Mouse (Mus musculus) thymus, adult 2 months (tissue): Measurements from ENCODE around the gene Brip1. TPM values are rescaled to one million over a fixed set of nuclear protein-coding genes. Genes with fewer than 3 reads are reported as not detected.

Source experiments
- DNase-seq: peaks from one replicate; pipeline ENCODE4 v3.0.0; 2021
- H3K27ac ChIP-seq: fragments of 200-500 bp; 2 replicates; pipeline ENCODE4 v1.5.1; 2012; ENCODE audit warnings: low read length, control low read depth; ENCODE audit not compliant: control insufficient read depth, insufficient read depth
- H3K27me3 ChIP-seq: fragments of 200-500 bp; 2 replicates; pipeline ENCODE4 v1.6.1; 2012; ENCODE audit warnings: mild to moderate bottlenecking, low read length, moderate library complexity, mixed read lengths; ENCODE audit not compliant: control insufficient read depth, insufficient read depth
- H3K36me3 ChIP-seq: fragments of 200-500 bp; 2 replicates; pipeline ENCODE4 v1.6.1; 2012; ENCODE audit warnings: mild to moderate bottlenecking, low read length, moderate library complexity; ENCODE audit not compliant: control insufficient read depth, insufficient read depth
- H3K4me1 ChIP-seq: fragments of 200-500 bp; replicated peaks from 2 replicates; pipeline ENCODE4 v1.6.1; 2012; ENCODE audit warnings: low read length; ENCODE audit not compliant: control insufficient read depth, insufficient read depth
- H3K4me3 ChIP-seq: fragments of 200-500 bp; 2 replicates; pipeline ENCODE4 v1.5.1; 2012; ENCODE audit warnings: mild to moderate bottlenecking, low read length, control low read depth, moderate library complexity; ENCODE audit not compliant: control insufficient read depth, insufficient read depth
- CTCF ChIP-seq: fragments of 200-500 bp; IDR thresholded peaks from 2 replicates; pipeline ENCODE4 v1.5.1; 2012; ENCODE audit warnings: mild to moderate bottlenecking, control low read depth, low read length, moderate library complexity, borderline replicate concordance; ENCODE audit not compliant: control insufficient read depth, poor library complexity, insufficient read depth; ENCODE audit errors: extremely low read depth
- POLR2A ChIP-seq: fragments of 200-500 bp; IDR thresholded peaks from 2 replicates; pipeline ENCODE4 v1.6.1; 2012; ENCODE audit warnings: mild to moderate bottlenecking, low read length, control low read depth, moderate library complexity; ENCODE audit not compliant: control insufficient read depth, poor library complexity, insufficient read depth; ENCODE audit errors: extremely low read depth
- WGBS: fragments of 180-500 bp; shearing (Covaris S2); methylation state at CpG from one replicate; pipeline ENCODE4 v1.1.7; 2018; 5-methylcytosine and 5-hydroxymethylcytosine counted together
- polyA plus RNA-seq: library from polyadenylated mRNA; depleted of rRNA; stranded (reverse); fragments of >200 nt; gene quantifications from 2 replicates; pipeline ENCODE4 v1.2.3, GENCODE M21; 2012

The Brip1 gene
- polyA plus RNA-seq, 1 experiment = 1.9 TPM

- TF ChIP-seq CTCF (no peak), POLR2A (no peak)
- H3K4me1 ChIP-seq = no peaks in the 10 kb centered on the region
- peaks cover 7% of the 10 kb centered on the region; the same call in 1 of the 2 replicates for H3K36me3 ChIP-seq
- no peak overlapping the region for H3K4me3 ChIP-seq
- H3K27me3 ChIP-seq = no peaks in the 10 kb centered on the region
- no peak overlapping the region for H3K27ac ChIP-seq
- DNase-seq = peak; percentile 62
- 90% methylated on average over 2 of the region's 2 CpGs for WGBS
These were observed 26.8 kb downstream of the Brip1 start for GRCm38 (mm10) chr11:86174173-86174572.

- H3K36me3 ChIP-seq = peaks cover 7% of the 10 kb centered on the region; the same call in 1 of the 2 replicates
- DNase-seq = no peak
- 93% methylated on average over 2 of the region's 2 CpGs for WGBS
- no peak overlapping the region for H3K4me3 ChIP-seq
- no peaks in the 10 kb centered on the region for H3K27me3 ChIP-seq
- TF ChIP-seq CTCF = no peak
- no peaks in the 10 kb centered on the region for H3K4me1 ChIP-seq
- no peak overlapping the region for H3K27ac ChIP-seq
These were observed 30.2 kb downstream of the Brip1 start for GRCm38 (mm10) chr11:86170743-86171142.

- WGBS = 93% methylated on average over 2 of the region's 2 CpGs
- DNase-seq = no peak
- TF ChIP-seq POLR2A = no peak
- TF ChIP-seq CTCF = no peak
These were observed 40.7 kb downstream of the Brip1 start for GRCm38 (mm10) chr11:86160251-86160650.

DNA sequence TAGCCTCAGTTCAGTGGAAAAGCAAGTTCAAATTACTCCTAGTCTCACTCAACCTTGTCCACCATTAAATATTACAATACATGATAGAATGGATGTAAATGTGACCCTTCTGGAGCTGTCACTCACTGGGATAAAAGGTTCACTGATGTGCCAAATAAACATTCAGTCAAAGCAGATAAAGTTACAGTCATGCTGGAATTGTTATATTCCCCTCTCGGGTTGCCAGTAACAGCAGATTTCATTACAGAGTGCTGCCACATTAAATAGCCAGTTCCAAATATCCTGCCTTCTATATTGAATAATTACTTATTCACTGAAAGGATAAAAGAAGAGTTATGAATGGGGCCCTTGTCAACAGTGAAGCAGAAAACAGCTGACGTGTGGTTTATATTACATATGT, 42.0 kb downstream of the Brip1 start:
- no peak overlapping the region for H3K4me3 ChIP-seq
- no peak for DNase-seq
- no peak overlapping the region for H3K27ac ChIP-seq
- H3K36me3 ChIP-seq = no peaks in the 10 kb centered on the region
- H3K27me3 ChIP-seq = no peaks in the 10 kb centered on the region
- TF ChIP-seq CTCF (no peak), POLR2A (no peak)
- 95% methylated on average over 2 of the region's 2 CpGs for WGBS
- H3K4me1 ChIP-seq = no peaks in the 10 kb centered on the region

More at GRCm38 (mm10) chr11:86160251-86160650, 40.7 kb downstream of the Brip1 start:
- Histone ChIP-seq H3K27ac (no peak overlapping the region), H3K36me3 (no peaks in the 10 kb centered on the region), H3K4me1 (no peaks in the 10 kb centered on the region), H3K4me3 (no peak overlapping the region), H3K27me3 (no peaks in the 10 kb centered on the region)

DNA sequence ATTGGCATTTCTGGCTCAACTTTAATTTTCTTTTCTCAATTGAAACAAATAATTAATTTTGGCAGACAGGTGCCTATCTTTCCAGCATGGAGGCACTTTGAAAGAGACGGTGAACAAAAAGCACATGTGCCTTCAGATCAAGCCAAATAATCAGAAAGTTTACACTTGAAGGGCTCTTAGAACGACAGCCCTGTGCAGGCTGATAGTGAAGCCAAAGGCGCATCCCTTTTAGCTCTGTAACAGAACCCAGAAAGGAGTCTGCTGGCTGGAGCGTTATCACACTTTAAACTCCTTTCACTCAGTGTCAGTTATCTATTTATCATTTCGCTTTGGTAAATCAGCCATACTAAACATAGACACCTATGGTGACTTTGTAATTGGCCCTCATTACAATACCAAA, 45.4 kb downstream of the Brip1 start:
- Histone ChIP-seq H3K4me3 (no peak overlapping the region), H3K36me3 (no peaks in the 10 kb centered on the region), H3K27ac (no peak overlapping the region), H3K4me1 (no peaks in the 10 kb centered on the region), H3K27me3 (no peaks in the 10 kb centered on the region)
- DNase-seq = no peak
- TF ChIP-seq CTCF (no peak), POLR2A (no peak)
- 97% methylated on average over 5 of the region's 5 CpGs for WGBS

- Histone ChIP-seq H3K27ac (no peak overlapping the region), H3K4me1 (no peaks in the 10 kb centered on the region), H3K36me3 (no peaks in the 10 kb centered on the region), H3K27me3 (no peaks in the 10 kb centered on the region), H3K4me3 (no peak overlapping the region)
- TF ChIP-seq POLR2A (no peak), CTCF (no peak)
- WGBS = 94% methylated on average over 3 of the region's 3 CpGs
- DNase-seq = no peak
These were observed 69.7 kb downstream of the Brip1 start for GRCm38 (mm10) chr11:86131324-86131723.

DNA sequence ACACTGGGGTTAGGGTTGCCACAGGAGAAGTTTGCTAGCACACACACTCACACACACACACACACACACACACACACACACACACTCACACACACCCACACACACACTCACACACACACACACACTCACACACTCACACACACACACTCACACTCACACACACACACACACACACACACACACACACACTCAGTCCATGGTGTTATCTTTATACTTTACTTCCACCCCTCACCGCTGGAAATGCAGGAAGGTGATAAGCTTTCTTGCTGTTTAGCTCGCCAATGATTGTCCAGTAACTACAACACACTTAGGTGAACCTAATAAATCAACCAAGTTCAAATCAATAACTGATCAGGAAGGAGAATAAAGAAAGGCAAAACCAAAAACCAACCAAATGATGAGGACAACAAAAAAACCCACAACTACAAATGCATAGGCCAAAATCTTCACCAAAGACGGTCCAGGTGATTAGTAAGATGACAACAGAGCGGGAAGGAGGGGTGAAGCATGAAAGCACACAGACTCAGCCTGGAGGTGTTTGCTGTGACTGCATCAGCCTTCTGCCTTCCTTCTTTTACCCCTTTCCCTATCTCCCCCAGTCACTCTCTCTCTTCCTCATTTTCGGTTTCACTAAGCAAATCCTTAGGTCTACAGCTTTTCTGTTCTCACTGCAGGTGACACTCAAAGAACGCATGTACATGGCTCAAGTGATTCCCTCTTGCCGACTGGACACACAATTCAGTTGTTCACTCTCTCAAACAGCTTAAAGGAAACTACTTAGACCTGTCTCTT, 83.7 kb downstream of the Brip1 start:
- 70% methylated on average over 7 of the region's 7 CpGs for WGBS
- no peak for TF ChIP-seq POLR2A
- no peak for TF ChIP-seq CTCF
- no peak for DNase-seq

More for the DNA sequence above, 83.7 kb downstream of the Brip1 start:
- Histone ChIP-seq H3K4me3 (no peak overlapping the region), H3K27ac (no peak overlapping the region), H3K36me3 (no peaks in the 10 kb centered on the region), H3K27me3 (no peaks in the 10 kb centered on the region), H3K4me1 (no peaks in the 10 kb centered on the region)
